Mouse (Mus musculus): ENCODE results near the gene Ank2.
A peak's percentile ranks its signal among the peaks of the same experiment; 100 is the strongest.

The Ank2 gene

GRCm38 (mm10) chr3:127198656-127199055, 300.5 kb downstream of the Ank2 start:
- DNase-seq (ENCODE audit: inconsistent age in 2 of 2, low spot score in 1 of 2), result no peak

GRCm38 (mm10) chr3:127188789-127189128, 310.4 kb downstream of the Ank2 start:
- DNase-seq (ENCODE audit: inconsistent age in 2 of 2, low spot score in 1 of 2), result no peak

- no peak for DNase-seq (ENCODE audit: inconsistent age in 2 of 2, low spot score in 1 of 2)
Observed at GRCm38 (mm10) chr3:127188086-127188788, 310.9 kb downstream of the Ank2 start.

GRCm38 (mm10) chr3:127187081-127187480, 312.1 kb downstream of the Ank2 start:
- no peak for DNase-seq (ENCODE audit: inconsistent age in 2 of 2, low spot score in 1 of 2)

GRCm38 (mm10) chr3:127186239-127186638, 312.9 kb downstream of the Ank2 start:
- DNase-seq (ENCODE audit: inconsistent age in 2 of 2, low spot score in 1 of 2), result no peak

- peak in 1 of 2 experiments; percentile 54 for DNase-seq (ENCODE audit: inconsistent age in 2 of 2, low spot score in 1 of 2)
Observed at GRCm38 (mm10) chr3:127183998-127184753, 315.0 kb downstream of the Ank2 start.

- DNase-seq (ENCODE audit: inconsistent age in 2 of 2, low spot score in 1 of 2), result no peak
Observed at GRCm38 (mm10) chr3:127172697-127173096, 326.5 kb downstream of the Ank2 start.

- DNase-seq (ENCODE audit: inconsistent age in 2 of 2, low spot score in 1 of 2), result no peak
Observed at GRCm38 (mm10) chr3:127170246-127170645, 328.9 kb downstream of the Ank2 start.

- no peak for DNase-seq (ENCODE audit: inconsistent age in 2 of 2, low spot score in 1 of 2)
Observed at GRCm38 (mm10) chr3:127169114-127169513, 330.0 kb downstream of the Ank2 start.

GRCm38 (mm10) chr3:127163749-127164148, 335.4 kb downstream of the Ank2 start:
- DNase-seq (ENCODE audit: inconsistent age in 2 of 2, low spot score in 1 of 2), result no peak

GRCm38 (mm10) chr3:127161998-127162712, 337.0 kb downstream of the Ank2 start:
- peak; percentile 49 to 80 for DNase-seq (ENCODE audit: inconsistent age in 2 of 2, low spot score in 1 of 2)

- no peak for DNase-seq (ENCODE audit: inconsistent age in 2 of 2, low spot score in 1 of 2)
Observed at GRCm38 (mm10) chr3:127161085-127161837, 337.9 kb downstream of the Ank2 start.

- DNase-seq (ENCODE audit: inconsistent age in 2 of 2, low spot score in 1 of 2), result no peak
Observed at GRCm38 (mm10) chr3:127157706-127158105, 341.4 kb downstream of the Ank2 start.

- DNase-seq (ENCODE audit: inconsistent age in 2 of 2, low spot score in 1 of 2), result no peak
Observed at GRCm38 (mm10) chr3:127156080-127156479, 343.1 kb downstream of the Ank2 start.

- no peak for DNase-seq (ENCODE audit: inconsistent age in 2 of 2, low spot score in 1 of 2)
Observed at GRCm38 (mm10) chr3:127153861-127154260, 345.3 kb downstream of the Ank2 start.

- DNase-seq (ENCODE audit: inconsistent age in 2 of 2, low spot score in 1 of 2), result no peak
Observed at GRCm38 (mm10) chr3:127153443-127153842, 345.7 kb downstream of the Ank2 start.

- no peak for DNase-seq (ENCODE audit: inconsistent age in 2 of 2, low spot score in 1 of 2)
Observed at GRCm38 (mm10) chr3:127148648-127149047, 350.5 kb downstream of the Ank2 start.

- no peak for DNase-seq (ENCODE audit: inconsistent age in 2 of 2, low spot score in 1 of 2)
Observed at GRCm38 (mm10) chr3:127140590-127140989, 358.6 kb downstream of the Ank2 start.

GRCm38 (mm10) chr3:127139638-127140037, 359.5 kb downstream of the Ank2 start:
- no peak for DNase-seq (ENCODE audit: inconsistent age in 2 of 2, low spot score in 1 of 2)

- no peak for DNase-seq (ENCODE audit: inconsistent age in 2 of 2, low spot score in 1 of 2)
Observed at GRCm38 (mm10) chr3:127137508-127137907, 361.6 kb downstream of the Ank2 start.

- no peak for DNase-seq (ENCODE audit: inconsistent age in 2 of 2, low spot score in 1 of 2)
Observed at GRCm38 (mm10) chr3:127134062-127134461, 365.1 kb downstream of the Ank2 start.
